Mouse (Mus musculus): ENCODE results near the gene Mthfsl.
"Not testable (repeated sequence)": the region's sequence is repeated elsewhere in the genome, so short reads cannot be mapped to it uniquely, and the experiment has no call there.

The Mthfsl gene

DNA sequence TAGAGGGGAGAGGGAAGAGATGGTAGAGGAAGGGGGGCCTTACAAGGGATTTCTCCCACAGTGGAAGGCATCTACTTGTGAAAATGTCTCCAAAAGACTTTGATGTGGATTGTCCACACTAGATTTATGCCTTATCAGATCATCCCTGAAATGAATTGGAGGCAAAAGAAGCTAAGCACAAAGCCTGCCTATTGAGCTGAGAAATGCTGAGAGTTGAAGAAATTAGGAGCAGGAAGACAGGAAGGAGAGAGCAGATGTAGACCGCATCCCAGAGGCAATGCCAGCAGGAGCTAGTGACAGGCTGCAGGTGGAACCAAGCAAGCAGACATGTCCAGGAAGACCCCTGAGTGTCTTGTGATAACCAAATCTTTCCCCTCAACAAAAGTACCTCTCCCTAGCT is 33.4 kb downstream of the Mthfsl start:
- peak; percentile 29 to 62 for DNase-seq

GRCm38 (mm10) chr9:88658341-88658740 is 61.8 kb downstream of the Mthfsl start:
- DNase-seq, result not testable (repeated sequence)

GRCm38 (mm10) chr9:88650742-88651141 is 69.4 kb downstream of the Mthfsl start:
- not testable (repeated sequence) for DNase-seq
